Mouse (Mus musculus): ENCODE data around the gene AI593442. TPM values are rescaled to one million over a fixed set of nuclear protein-coding genes. Genes with fewer than 3 reads are reported as not detected.

AI593442 gene
- total RNA-seq (2021) = under 1 TPM; 0.16 TPM
- long read RNA-seq, experiment 1 = 0 reads
- long read RNA-seq, experiment 2 = 0 reads

DNA sequence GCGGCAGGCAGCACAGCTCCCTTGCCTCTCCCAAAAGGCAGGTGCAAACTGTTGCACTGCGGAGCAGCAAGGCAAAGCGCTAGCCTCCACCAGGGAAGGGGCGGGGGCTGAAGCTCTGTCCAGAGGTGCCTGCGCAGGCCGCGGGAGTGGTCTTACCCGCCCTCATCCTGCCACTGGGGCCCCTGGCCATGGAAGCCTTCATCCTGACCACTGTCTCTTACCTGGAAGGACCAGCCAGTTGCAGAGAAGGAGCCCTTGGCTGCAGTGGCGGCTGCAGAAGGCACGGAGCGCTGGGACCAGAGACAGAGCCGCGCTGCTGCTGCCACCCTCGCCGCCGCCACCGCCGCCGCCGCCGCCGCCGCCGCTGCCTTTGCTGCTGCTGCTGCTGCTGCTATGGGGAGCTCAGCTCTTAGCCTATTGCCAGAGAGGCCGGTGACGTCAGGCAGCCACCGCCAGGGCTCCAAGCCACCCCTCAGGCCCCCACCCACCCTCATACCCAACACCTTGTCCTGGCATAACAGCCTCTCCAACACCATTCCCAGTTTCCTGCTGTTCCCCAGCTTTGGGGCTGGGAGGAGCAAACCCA, at the start of gene AI593442:
AI593442 (minus strand) TSS at position 419 of the 586 bp plus-strand sequence.
- DNase-seq = no peak
- intact Hi-C loops (cut with DNase I; ENCODE audit: low total_unique reads) = no loop called here

DNA sequence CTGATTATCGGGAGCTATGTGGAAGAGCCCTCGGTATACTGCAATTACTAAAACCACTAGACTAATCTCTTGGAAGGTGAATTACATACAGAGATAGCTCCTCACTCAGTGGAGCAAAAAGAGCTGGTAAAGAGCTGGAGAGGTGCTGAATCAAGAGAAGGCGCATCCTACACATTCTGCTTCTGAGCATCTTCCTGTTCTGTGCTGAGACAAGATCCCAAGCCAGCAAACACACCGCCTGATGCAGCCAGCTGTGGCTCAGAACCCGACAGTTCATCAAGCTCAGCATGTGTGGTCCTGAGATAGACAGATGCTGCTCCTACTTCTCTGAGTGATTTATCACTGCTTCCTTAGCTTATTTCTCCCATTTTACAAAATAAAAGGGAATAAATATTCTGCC, 49.2 kb upstream of the AI593442 start:
- no peak for DNase-seq
- intact Hi-C loops (cut with DNase I; ENCODE audit: low total_unique reads) = no loop called here

- no peak for DNase-seq
- intact Hi-C loops (cut with DNase I; ENCODE audit: low total_unique reads) = no loop called here
Observed at GRCm38 (mm10) chr9:52722626-52723025, 43.0 kb upstream of the AI593442 start.

DNA sequence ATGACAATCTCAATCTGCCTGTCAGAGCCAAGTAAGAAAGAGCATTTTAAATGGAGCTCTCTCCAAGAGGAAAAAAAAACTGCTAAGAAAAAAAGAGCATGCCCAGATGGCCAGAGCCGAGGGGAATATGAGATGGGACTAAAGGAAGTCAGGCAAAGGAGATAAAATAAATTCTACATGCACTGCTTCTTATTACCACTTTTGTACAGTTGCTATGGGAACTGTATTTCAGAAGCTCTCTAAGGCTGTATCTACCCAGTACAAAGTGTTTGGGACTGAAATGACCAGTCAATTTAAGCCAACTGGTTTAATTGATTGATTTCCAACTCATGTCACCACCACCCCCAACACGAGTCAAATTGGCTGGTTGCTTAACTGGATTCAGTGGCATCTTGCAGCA, 40.0 kb upstream of the AI593442 start:
- intact Hi-C loops (cut with DNase I; ENCODE audit: low total_unique reads) = no loop called here
- DNase-seq = no peak

- intact Hi-C loops (cut with DNase I; ENCODE audit: low total_unique reads) = no loop called here
- DNase-seq = no peak
Observed at GRCm38 (mm10) chr9:52680036-52680435, 456 bp upstream of the AI593442 start.

- no peak for DNase-seq
- intact Hi-C loops (cut with DNase I; ENCODE audit: low total_unique reads) = no loop called here
Observed at GRCm38 (mm10) chr9:52678839-52679215, 753 bp downstream of the AI593442 start.

DNA sequence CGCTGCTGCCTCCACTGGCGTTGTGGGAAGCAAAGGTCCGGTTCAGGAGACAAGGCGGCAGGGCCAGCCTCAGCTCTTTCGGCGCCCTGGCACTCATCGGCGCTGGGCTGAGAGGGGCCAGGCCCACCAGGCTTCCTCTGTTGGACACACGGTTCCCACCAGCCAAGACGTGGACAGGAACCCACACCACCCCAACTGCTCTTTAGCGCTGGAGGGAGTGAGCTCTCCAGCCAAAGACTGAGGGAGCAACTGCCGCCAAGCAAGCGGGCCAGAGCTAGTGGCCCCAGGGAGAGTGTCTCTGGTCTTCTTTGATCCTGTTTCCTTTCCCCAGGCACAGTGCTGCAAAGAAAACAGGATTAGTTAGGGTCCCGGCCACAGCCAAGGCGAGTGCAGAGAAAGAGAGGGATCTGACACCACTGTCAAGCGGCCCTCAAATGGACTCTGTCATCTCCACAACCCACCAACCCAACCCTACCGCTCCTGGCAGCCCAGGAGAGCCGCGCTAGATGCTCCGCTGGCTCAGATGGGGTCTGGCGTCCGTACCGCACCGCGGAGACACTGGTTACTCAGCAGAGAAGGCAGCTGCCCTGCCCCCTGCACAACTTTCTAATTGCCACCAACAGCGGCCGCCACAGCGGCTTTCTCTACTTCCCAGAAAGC, 1.3 kb downstream of the AI593442 start:
- intact Hi-C loops (cut with DNase I; ENCODE audit: low total_unique reads) = no loop called here
- DNase-seq = peak; percentile 3

DNA sequence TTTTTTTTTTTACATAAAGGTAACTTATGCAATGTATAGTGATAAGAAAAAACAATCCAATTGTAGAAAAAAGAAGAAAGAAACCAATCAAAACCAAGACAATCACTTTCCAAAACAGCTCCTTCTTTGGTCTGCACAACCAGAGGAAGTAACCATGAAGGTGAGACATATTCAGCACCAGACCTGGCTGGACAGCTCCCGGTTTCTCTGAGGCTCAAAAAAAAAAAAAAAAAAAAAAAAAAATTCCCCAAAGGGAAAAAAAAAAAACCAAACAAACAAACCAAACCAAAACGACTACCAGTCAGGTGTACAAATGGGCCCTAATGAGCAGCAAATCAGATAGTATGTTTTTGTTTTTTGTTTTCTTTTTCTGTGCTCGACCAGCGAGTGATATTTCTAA, 3.0 kb downstream of the AI593442 start:
- DNase-seq = no peak
- intact Hi-C loops (cut with DNase I; ENCODE audit: low total_unique reads) = no loop called here

- intact Hi-C loops (cut with DNase I; ENCODE audit: low total_unique reads) = no loop called here
- no peak for DNase-seq
Observed at GRCm38 (mm10) chr9:52675937-52676336, 3.6 kb downstream of the AI593442 start.

GRCm38 (mm10) chr9:52661422-52661821, 18.2 kb downstream of the AI593442 start:
- intact Hi-C loops (cut with DNase I; ENCODE audit: low total_unique reads) = no loop called here
- DNase-seq = no peak

GRCm38 (mm10) chr9:52650341-52650951, 29.1 kb downstream of the AI593442 start:
- no peak for DNase-seq
- intact Hi-C loops (cut with DNase I; ENCODE audit: low total_unique reads) = no loop called here

- no peak for DNase-seq
- intact Hi-C loops (cut with DNase I; ENCODE audit: low total_unique reads) = no loop called here
Observed at GRCm38 (mm10) chr9:52645312-52645711, 34.3 kb downstream of the AI593442 start.

- DNase-seq = no peak
- intact Hi-C loops (cut with DNase I; ENCODE audit: low total_unique reads) = no loop called here
Observed at GRCm38 (mm10) chr9:52644626-52645025, 35.0 kb downstream of the AI593442 start.

DNA sequence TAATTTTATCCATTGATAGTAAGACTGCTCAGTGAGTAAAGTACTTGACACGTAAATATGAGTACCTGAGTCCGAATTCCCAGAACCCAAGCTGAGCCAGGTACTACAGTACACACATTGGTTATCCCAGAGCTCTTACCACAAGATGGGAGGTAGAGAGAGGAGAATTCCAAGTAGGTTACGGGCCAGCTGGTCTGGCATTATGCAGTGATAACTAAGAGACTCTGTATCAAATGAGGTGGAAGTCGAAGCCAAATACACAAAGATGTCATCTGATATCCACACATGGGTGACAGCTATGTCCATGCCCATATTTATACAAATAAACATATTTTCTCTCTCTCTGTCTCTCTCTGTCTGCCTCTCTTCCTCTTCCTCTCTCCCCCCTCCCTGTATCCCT, 35.4 kb downstream of the AI593442 start:
- no peak for DNase-seq
- intact Hi-C loops (cut with DNase I; ENCODE audit: low total_unique reads) = no loop called here

DNA sequence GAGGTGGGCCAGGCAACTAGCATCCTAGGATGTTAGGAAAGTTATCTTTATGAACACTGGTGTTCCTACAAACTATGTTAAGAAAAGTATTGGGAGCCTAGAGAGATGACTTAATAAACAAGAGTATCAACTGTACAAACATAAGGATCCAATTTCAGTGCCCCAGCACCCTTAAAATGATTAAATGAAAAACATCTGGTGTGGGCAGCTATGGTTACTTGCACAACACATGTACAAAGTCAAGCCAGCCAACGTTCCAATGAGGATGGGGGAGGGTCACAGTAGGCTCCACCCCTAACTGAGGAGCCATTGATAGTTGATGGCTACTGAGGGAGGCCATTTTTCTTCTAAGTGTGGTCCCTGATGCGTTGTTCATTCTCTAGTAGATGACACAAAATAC, 43.6 kb downstream of the AI593442 start:
- intact Hi-C loops (cut with DNase I; ENCODE audit: low total_unique reads) = no loop called here
- DNase-seq = no peak

DNA sequence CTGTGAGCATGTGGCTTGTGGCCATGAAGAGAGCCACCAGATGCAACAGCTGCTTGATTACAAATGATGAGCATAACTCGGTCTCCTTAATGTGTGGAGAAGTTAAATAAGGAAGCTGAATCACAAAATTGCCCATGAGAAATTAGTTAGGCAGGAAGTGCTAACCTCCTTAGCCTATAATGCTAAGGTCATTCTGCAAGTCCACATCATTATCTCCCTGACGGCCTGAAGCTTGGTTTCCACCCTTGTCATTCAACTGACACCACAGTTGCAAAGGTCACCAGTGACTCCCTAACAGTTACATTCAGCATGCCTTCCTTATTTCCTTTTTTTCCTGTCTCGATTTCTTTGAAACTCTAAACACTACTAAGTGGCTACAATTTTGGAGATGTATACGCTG, 55.7 kb downstream of the AI593442 start:
- intact Hi-C loops (cut with DNase I; ENCODE audit: low total_unique reads) = no loop called here
- DNase-seq = no peak

All from gastrocnemius, postnatal 14 days (tissue).